Mouse (Mus musculus) MEL (cell line): ENCODE results near the gene Bcas3.

Source experiments
- CHD2 ChIP-seq: IDR thresholded peaks from 2 replicates; pipeline ENCODE4 v1.6.1; 2011; ENCODE audit warnings: low read length, improper control_type of control experiment
- CTCF ChIP-seq, 3 experiments: IDR thresholded peaks in 2 of 3; conservative IDR thresholded peaks in 1 of 3; 2 replicates each; pipeline ENCODE4 v1.5.1; 2011 to 2012; ENCODE audit warnings: low read length in 3 of 3, low read depth in 2 of 3, mild to moderate bottlenecking in 2 of 3, improper control_type of control experiment in 1 of 3, inconsistent platforms in 1 of 3, mixed read lengths in 1 of 3, moderate library complexity in 1 of 3; ENCODE audit not compliant: control insufficient read depth in 1 of 3, insufficient read depth in 1 of 3, poor library complexity in 1 of 3, severe bottlenecking in 1 of 3
- EP300 ChIP-seq, 2 experiments: IDR thresholded peaks; 2 replicates each; pipeline ENCODE4 v1.6.1; 2011; ENCODE audit warnings: improper control_type of control experiment in 2 of 2, low read length in 2 of 2, low read depth in 1 of 2, mild to moderate bottlenecking in 1 of 2
- KAT2A ChIP-seq: conservative IDR thresholded peaks from 2 replicates; pipeline ENCODE4 v1.6.1; 2012; ENCODE audit warnings: low read depth, low read length, improper control_type of control experiment, inconsistent platforms
- MAFK ChIP-seq: IDR thresholded peaks from 2 replicates; pipeline ENCODE4 v1.6.1; 2011; ENCODE audit warnings: low read depth, mild to moderate bottlenecking, low read length, improper control_type of control experiment, borderline replicate concordance
- MXI1 ChIP-seq: IDR thresholded peaks from 2 replicates; pipeline ENCODE4 v1.6.1; 2011; ENCODE audit warnings: mild to moderate bottlenecking, low read depth, low read length, improper control_type of control experiment
- MYC ChIP-seq: IDR thresholded peaks from 2 replicates; pipeline ENCODE4 v1.6.1; 2011; ENCODE audit warnings: low read depth, mild to moderate bottlenecking, low read length, improper control_type of control experiment, moderate library complexity
- POLR2A ChIP-seq, 2 experiments: IDR thresholded peaks; 2 replicates each; pipeline ENCODE4 v1.6.1; 2011 to 2012; ENCODE audit warnings: low read length in 2 of 2, mild to moderate bottlenecking in 2 of 2, control low read depth in 1 of 2, improper control_type of control experiment in 1 of 2, low read depth in 1 of 2, moderate library complexity in 1 of 2; ENCODE audit not compliant: control insufficient read depth in 1 of 2, insufficient read depth in 1 of 2, poor library complexity in 1 of 2
- POLR2AphosphoS5 ChIP-seq: IDR thresholded peaks from 2 replicates; pipeline ENCODE4 v1.6.1; 2012; ENCODE audit warnings: low read depth, borderline replicate concordance, mild to moderate bottlenecking, inconsistent platforms, low read length, moderate library complexity, mixed read lengths
- RAD21 ChIP-seq: IDR thresholded peaks from 2 replicates; pipeline ENCODE4 v1.6.1; 2011; ENCODE audit warnings: mild to moderate bottlenecking, low read depth, low read length, improper control_type of control experiment
- TCF12 ChIP-seq: IDR thresholded peaks from 2 replicates; pipeline ENCODE4 v1.6.1; 2014; ENCODE audit warnings: low read depth, mild to moderate bottlenecking, inconsistent platforms, low read length, improper control_type of control experiment, moderate library complexity
- USF2 ChIP-seq, 2 experiments: IDR thresholded peaks; 2 replicates each; pipeline ENCODE4 v1.6.1; 2011 to 2012; ENCODE audit warnings: improper control_type of control experiment in 2 of 2, low read length in 2 of 2, borderline replicate concordance in 1 of 2, inconsistent platforms in 1 of 2, low read depth in 1 of 2, mild to moderate bottlenecking in 1 of 2; ENCODE audit not compliant: insufficient read depth in 1 of 2
- ZMIZ1 ChIP-seq: IDR thresholded peaks from 2 replicates; pipeline ENCODE4 v1.6.1; 2012; ENCODE audit warnings: low read depth, mild to moderate bottlenecking, inconsistent platforms, low read length, improper control_type of control experiment, moderate library complexity

GRCm38 (mm10) chr11:85733577-85733976, 380.6 kb downstream of the Bcas3 start:
- TF ChIP-seq CTCF (IDR thresholded peaks at IDR 0.05 in 2 of 3, conservative IDR thresholded peaks at IDR 0.05 in 1 of 3; ENCODE audit: control insufficient read depth in 1 of 3, insufficient read depth in 1 of 3, low read depth in 2 of 3, low read length in 3 of 3, poor library complexity in 1 of 3, severe bottlenecking in 1 of 3) (peak in 1 of 3 experiments; percentile 49; a peak in 2 of 6 replicates), USF2 (IDR thresholded peaks at IDR 0.05; ENCODE audit: borderline replicate concordance in 1 of 2, insufficient read depth in 1 of 2, low read depth in 1 of 2, low read length in 2 of 2) (no peak), TCF12 (no peak), KAT2A (no peak), POLR2A (IDR thresholded peaks at IDR 0.05; ENCODE audit: control insufficient read depth in 1 of 2, insufficient read depth in 1 of 2, low read depth in 1 of 2, low read length in 2 of 2, poor library complexity in 1 of 2) (no peak), ZMIZ1 (no peak), CHD2 (no peak), MYC (no peak), RAD21 (no peak; the same call in 1 of the 2 replicates), MXI1 (no peak), POLR2AphosphoS5 (no peak), MAFK (no peak), EP300 (IDR thresholded peaks at IDR 0.05; ENCODE audit: low read depth in 1 of 2, low read length in 2 of 2) (no peak)
